Mouse (Mus musculus) spleen, adult 2 months (tissue): ENCODE results near the gene C530025M09Rik.

Source experiments
- CTCF ChIP-seq: fragments of 200-500 bp; IDR thresholded peaks from 2 replicates; pipeline ENCODE4 v1.5.1; 2011; ENCODE audit warnings: mild to moderate bottlenecking, inconsistent platforms; ENCODE audit not compliant: insufficient read depth, insufficient read length, insufficient replicate concordance; ENCODE audit errors: extremely low read depth
- POLR2A ChIP-seq: fragments of 200-500 bp; IDR thresholded peaks from 2 replicates; pipeline ENCODE4 v1.6.1; 2011; ENCODE audit warnings: low read depth, low read length, inconsistent platforms

DNA sequence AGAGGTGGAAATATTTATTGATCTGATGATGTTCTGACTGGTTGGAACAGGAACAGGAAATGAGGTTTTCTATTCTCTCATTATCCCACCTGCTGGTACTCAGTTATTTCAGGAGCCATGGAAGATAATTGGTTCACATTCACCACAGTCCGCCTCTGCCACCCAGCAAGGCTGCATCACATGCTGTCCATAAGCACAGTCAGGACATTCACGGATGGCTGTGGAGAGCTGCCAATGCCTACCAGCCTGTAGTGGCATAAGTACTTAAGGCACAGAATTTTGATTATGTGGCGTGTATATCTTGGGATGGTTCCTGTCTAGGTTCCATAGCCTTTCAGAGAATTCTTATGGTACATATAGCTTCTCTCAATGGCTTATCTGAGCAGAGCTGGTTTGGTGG, 30.0 kb upstream of the C530025M09Rik start:
- TF ChIP-seq POLR2A (no peak), CTCF (no peak)
